Mouse (Mus musculus): ENCODE measurements at regions not wholly inside any gene's neighbourhood (a gene's known extent, or its start where the extent isn't known, plus 50 kb on each side); places are given as distances from the start of the nearest gene placed in this dataset.

GRCm38 (mm10) chr12:107356974-107357373, 131.5 kb upstream of the 3110018I06Rik start:
- in situ Hi-C loops (cut with MboI, MseI) = no loop called here

DNA sequence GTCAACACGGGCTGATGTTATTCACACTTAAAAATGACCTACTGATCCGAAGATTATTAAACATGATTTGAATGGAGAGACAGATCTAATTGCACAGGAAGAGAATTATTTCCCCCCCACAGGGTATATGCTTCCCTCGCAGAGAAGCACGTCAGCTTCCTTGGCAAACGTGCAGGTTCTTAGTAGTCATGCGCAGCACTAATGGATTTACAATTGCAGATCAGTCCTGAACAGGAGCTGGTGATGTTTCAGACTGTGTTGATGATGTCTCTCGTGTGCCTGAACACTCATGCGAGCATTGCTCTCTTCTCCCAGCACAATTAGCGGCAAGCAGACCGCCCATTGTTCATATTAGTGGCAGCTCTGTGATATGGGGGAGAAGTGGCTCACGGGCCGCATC, 127.9 kb upstream of the 3110018I06Rik start:
- in situ Hi-C loops (cut with MboI, MseI) = no loop called here

DNA sequence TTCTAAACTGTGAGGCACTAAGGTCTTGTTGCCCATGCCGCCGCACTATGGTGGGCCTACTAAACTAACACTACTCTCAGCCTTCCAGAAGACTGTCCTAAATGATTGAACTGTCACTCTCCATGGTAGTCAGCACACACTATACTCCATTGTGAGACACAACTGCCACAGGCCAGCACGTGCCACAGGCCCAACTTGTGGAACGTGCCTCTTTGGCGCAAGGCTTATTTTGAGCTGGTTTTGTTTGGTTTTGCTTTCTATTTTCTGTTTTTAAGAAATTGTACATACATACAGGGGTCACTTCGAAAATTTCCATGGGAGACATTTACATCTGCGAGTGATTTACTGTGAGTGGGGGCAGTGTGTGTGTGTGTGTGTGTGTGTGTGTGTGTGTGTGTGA, 126.8 kb upstream of the 3110018I06Rik start:
- in situ Hi-C loops (cut with MboI, MseI) = no loop called here

- in situ Hi-C loops (cut with MboI, MseI) = no loop called here
Measured at GRCm38 (mm10) chr12:107362120-107362519, 126.3 kb upstream of the 3110018I06Rik start.

GRCm38 (mm10) chr12:107372254-107372653, 116.2 kb upstream of the 3110018I06Rik start:
- in situ Hi-C loops (cut with MboI, MseI) = no loop called here

- in situ Hi-C loops (cut with MboI, MseI) = no loop called here
Measured at GRCm38 (mm10) chr12:107392050-107392795, 96.2 kb upstream of the 3110018I06Rik start.

DNA sequence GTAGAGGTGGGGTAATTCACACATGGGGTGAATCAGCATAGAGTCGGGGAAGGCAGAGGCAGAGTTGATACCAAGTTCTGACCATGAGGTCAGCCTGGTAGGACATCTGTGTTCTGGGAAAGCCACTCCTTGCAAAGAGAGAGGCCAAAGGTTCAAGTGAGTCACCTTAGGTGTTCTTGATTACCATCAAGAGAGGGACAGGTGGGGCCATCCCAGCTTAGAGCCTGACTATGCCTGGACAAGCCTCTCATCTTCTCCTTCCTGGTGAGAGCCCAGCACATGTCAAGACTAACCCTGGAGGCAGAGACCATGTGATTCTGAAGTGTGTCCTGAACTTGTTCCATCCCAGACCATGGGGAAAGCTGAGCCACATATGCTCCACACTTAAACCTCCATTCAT, 94.0 kb upstream of the 3110018I06Rik start:
- in situ Hi-C loops (cut with MboI, MseI) = no loop called here

DNA sequence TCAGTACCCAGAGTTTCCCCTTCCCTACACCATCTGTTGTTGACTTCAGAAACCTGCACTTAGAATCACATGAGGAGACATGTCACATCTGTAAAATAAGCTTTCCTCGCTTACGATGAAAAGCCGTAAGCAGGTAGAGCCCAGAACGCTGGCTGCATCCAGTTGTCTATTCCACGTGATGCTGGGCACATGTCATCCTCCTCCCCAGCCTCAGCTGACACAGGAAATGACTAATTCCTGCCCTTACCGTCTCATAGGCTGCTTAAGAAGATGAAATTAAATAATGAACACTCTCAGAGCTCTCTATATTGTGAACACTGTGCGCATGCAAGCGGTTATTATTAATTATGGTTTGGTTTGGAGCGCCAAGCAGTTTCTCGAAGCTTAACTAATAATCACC, 83.6 kb upstream of the 3110018I06Rik start:
- in situ Hi-C loops (cut with MboI, MseI) = no loop called here

DNA sequence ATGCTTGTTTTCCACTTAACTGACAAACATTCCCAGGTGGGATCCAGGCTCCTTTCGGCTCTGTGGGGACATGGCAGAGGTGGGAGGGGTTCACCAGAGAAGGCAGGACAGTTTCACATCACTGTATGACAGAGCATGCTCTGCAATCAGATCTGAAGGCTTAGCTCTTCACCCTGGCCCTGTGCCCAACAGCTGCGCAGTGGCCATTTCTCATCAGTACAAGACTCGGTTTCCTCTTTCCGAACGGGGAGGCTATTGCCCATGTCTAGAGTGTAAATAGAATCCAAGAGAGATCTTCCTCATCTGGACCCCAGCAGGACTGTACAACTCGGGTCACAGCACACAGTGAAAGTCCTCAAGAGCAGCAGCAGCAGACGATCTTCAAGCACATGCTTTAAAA, 64.5 kb upstream of the 3110018I06Rik start:
- in situ Hi-C loops (cut with MboI, MseI) = no loop called here

DNA sequence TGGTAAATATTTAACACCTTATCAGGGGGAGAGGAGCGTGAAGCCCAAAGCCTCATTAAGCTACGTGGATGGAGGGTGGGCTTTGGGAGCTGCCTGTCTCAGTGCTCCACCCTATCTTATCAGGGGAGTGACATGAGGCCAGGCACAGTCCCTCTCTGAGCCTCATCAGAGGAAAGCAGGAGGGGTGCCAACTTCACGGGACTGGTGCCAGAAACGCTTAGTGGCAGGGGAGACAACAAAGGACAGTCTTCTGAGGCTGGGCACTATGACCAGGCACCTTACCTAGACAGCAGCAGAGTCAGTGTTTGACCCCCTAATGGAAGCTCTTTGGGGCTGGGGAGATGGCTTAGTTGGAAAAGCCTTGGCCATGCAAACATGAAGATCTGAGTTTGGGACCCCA, 49.9 kb upstream of the 3110018I06Rik start:
- in situ Hi-C loops (cut with MboI, MseI) = no loop called here

Measured in regulatory T cell (primary cell).